In the genomic region with DNA sequence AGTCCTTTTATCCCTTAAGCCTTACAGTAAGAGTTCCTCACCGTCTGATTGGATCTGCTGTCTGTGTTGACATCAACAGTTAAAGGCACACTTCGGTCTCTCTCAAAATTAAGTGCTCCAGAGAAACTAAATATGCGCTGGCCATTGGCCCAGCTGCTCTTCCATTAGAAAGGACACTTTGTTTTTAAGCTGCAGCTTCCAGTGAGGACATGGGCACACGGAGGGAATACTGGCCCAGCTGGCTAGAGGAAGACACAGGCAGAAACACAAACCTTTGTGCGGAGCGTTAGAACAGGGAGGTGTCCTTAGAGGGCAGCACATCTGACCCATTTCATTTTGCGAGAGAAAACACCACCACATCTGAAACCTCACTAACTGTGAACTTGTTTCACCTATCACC, we compare ENCODE assay signal across 15 mouse cellular contexts. TPM values are rescaled to one million over a fixed set of nuclear protein-coding genes. Genes with fewer than 3 reads are reported as not detected.
DNase-seq lines count a peak whose midpoint lies in the region; ATAC-seq lines count a peak whose summit lies in the region.
"Had no signal": no experiment of that assay in that cellular context is flagged by ENCODE, and none has a peak within 500 bp of the region (broad histone marks: within the 10 kb centered on the region; RNA-seq: fewer than 3 reads in every experiment).

No protein-coding gene starts in this region.

- intact Hi-C loops in heart, postnatal 25 days (cut with DNase I): no loop called here

- peaks cover 23% of the 10 kb centered on the region for H3K4me1 ChIP-seq in midbrain, embryonic 10.5 days
- H3K4me1 ChIP-seq in midbrain, embryonic 16.5 days (ENCODE audit: control insufficient read depth, insufficient read depth, low read length): no peaks in the 10 kb centered on the region
- peaks cover 11% of the 10 kb centered on the region for H3K4me1 ChIP-seq in hindbrain, embryonic 13.5 days (replicated peaks)
- no peaks in the 10 kb centered on the region for H3K4me1 ChIP-seq in intestine, embryonic 15.5 days (replicated peaks)
- H3K4me1 ChIP-seq: limb, embryonic 13.5 days had no signal

- H3K27me3 ChIP-seq in midbrain, embryonic 10.5 days (ENCODE audit: low read depth, poor library complexity, severe bottlenecking): no peaks in the 10 kb centered on the region
- H3K27me3 ChIP-seq in midbrain, embryonic 16.5 days (ENCODE audit: control insufficient read depth, insufficient read depth, low read depth, low read length): no peaks in the 10 kb centered on the region
- H3K27me3 ChIP-seq in hindbrain, embryonic 13.5 days: no peaks in the 10 kb centered on the region
- H3K27me3 ChIP-seq in intestine, embryonic 15.5 days (replicated peaks): no peaks in the 10 kb centered on the region
- H3K27me3 ChIP-seq: limb, embryonic 13.5 days; neural tube, embryonic 15.5 days had no signal

- H3K27ac ChIP-seq in midbrain, embryonic 10.5 days (replicated peaks): peak overlapping the region; percentile 71
- no peak overlapping the region for H3K27ac ChIP-seq in midbrain, embryonic 16.5 days (ENCODE audit: low read length)
- peak overlapping the region; percentile 64 for H3K27ac ChIP-seq in hindbrain, embryonic 13.5 days
- H3K27ac ChIP-seq in intestine, embryonic 15.5 days: no peak overlapping the region
- H3K27ac ChIP-seq: limb, embryonic 13.5 days had no signal

- H3K4me2 ChIP-seq in midbrain, embryonic 16.5 days (ENCODE audit: low read length): no peak overlapping the region
- H3K4me2 ChIP-seq in hindbrain, embryonic 13.5 days: no peak overlapping the region
- H3K4me2 ChIP-seq in intestine, embryonic 15.5 days (replicated peaks): no peak overlapping the region
- H3K4me2 ChIP-seq: limb, embryonic 13.5 days; neural tube, embryonic 15.5 days had no signal

- peak; percentile 90 for DNase-seq in heart, adult 11 months
- DNase-seq in heart, postnatal 25 days (ENCODE audit: low spot score): no peak
- no peak for DNase-seq in midbrain, embryonic 10.5 days (ENCODE audit: low spot score)
- DNase-seq in skeletal muscle tissue, adult 2 months (ENCODE audit: low read depth, low spot score): peak; percentile 30
- DNase-seq: cerebellum, adult 18-20 months; heart, postnatal 14 days; kidney, adult 18-20 months had no signal

- H3K9ac ChIP-seq in midbrain, embryonic 16.5 days (ENCODE audit: low read depth, low read length): no peak overlapping the region
- no peak overlapping the region for H3K9ac ChIP-seq in hindbrain, embryonic 13.5 days
- H3K9ac ChIP-seq in intestine, embryonic 15.5 days: no peak overlapping the region
- H3K9ac ChIP-seq: limb, embryonic 13.5 days; neural tube, embryonic 15.5 days had no signal

- 78% methylated on average over 7 of the region's 7 CpGs for WGBS in midbrain, embryonic 10.5 days
- WGBS in midbrain, embryonic 16.5 days: 64% methylated on average over 7 of the region's 7 CpGs
- WGBS in hindbrain, embryonic 13.5 days: 55% methylated on average over 7 of the region's 7 CpGs
- WGBS in intestine, embryonic 15.5 days: 68% methylated on average over 7 of the region's 7 CpGs

- H3K4me3 ChIP-seq in midbrain, embryonic 10.5 days: no peak overlapping the region
- no peak overlapping the region for H3K4me3 ChIP-seq in midbrain, embryonic 16.5 days (ENCODE audit: low read depth, low read length)
- no peak overlapping the region for H3K4me3 ChIP-seq in hindbrain, embryonic 13.5 days
- no peak overlapping the region for H3K4me3 ChIP-seq in intestine, embryonic 15.5 days (replicated peaks)
- H3K4me3 ChIP-seq: limb, embryonic 13.5 days; neural tube, embryonic 15.5 days had no signal

- ATAC-seq in midbrain, embryonic 16.5 days: no peak
- ATAC-seq in hindbrain, embryonic 13.5 days (ENCODE audit: low FRiP score): no peak
- no peak for ATAC-seq in intestine, embryonic 15.5 days

- no peaks in the 10 kb centered on the region for H3K36me3 ChIP-seq in midbrain, embryonic 10.5 days
- no peaks in the 10 kb centered on the region for H3K36me3 ChIP-seq in midbrain, embryonic 16.5 days (ENCODE audit: control insufficient read depth, insufficient read depth, low read length)
- H3K36me3 ChIP-seq in hindbrain, embryonic 13.5 days: no peaks in the 10 kb centered on the region
- H3K36me3 ChIP-seq in intestine, embryonic 15.5 days: no peaks in the 10 kb centered on the region
- H3K36me3 ChIP-seq: limb, embryonic 13.5 days; neural tube, embryonic 15.5 days had no signal

- H3K9me3 ChIP-seq in midbrain, embryonic 10.5 days (replicated peaks): no peaks in the 10 kb centered on the region
- H3K9me3 ChIP-seq in midbrain, embryonic 16.5 days (replicated peaks; ENCODE audit: control insufficient read depth, low read length, poor library complexity, severe bottlenecking): no peaks in the 10 kb centered on the region
- no peaks in the 10 kb centered on the region for H3K9me3 ChIP-seq in hindbrain, embryonic 13.5 days
- H3K9me3 ChIP-seq in intestine, embryonic 15.5 days: no peaks in the 10 kb centered on the region
- H3K9me3 ChIP-seq: limb, embryonic 13.5 days; neural tube, embryonic 15.5 days had no signal

RNA-seq across cellular contexts. Expression of gene Tectb, which starts 3.9 kb away (rescaled TPM):
- under 1 TPM in 1 of 2 experiments, not detected in 1; 0.21 TPM for total RNA-seq in heart, postnatal 25 days (2021)
- polyA plus RNA-seq in midbrain, embryonic 10.5 days (2016; fragmentation: Nextera tagmentation; extraction: Ambion mirVana): 0.12 TPM in 1 of 2 replicates, not detected in the other
- 0.15 and 0.41 TPM in 2 replicates for polyA plus RNA-seq in midbrain, embryonic 16.5 days (2015; fragmentation: Nextera tagmentation; extraction: Ambion mirVana)
- polyA plus RNA-seq in hindbrain, embryonic 13.5 days (2015; fragmentation: Nextera tagmentation; extraction: Ambion mirVana): 0.45 and 0.75 TPM in 2 replicates
- polyA plus RNA-seq in intestine, embryonic 15.5 days (2015; fragmentation: Nextera tagmentation; extraction: Ambion mirVana): 0.08 and 0.11 TPM in 2 replicates
- total RNA-seq: MEL had no signal
- polyA plus RNA-seq: large intestine, adult 2 months; limb, embryonic 13.5 days; neural tube, embryonic 15.5 days had no signal

RNA-seq across cellular contexts. Expression of gene Gucy2g, which starts 56.6 kb away (rescaled TPM):
- under 1 TPM; 0.08 to 0.10 TPM for total RNA-seq in heart, postnatal 25 days (2021)
- not detected in 2 replicates for polyA plus RNA-seq in midbrain, embryonic 10.5 days (2016; fragmentation: Nextera tagmentation; extraction: Ambion mirVana)
- polyA plus RNA-seq in midbrain, embryonic 16.5 days (2015; fragmentation: Nextera tagmentation; extraction: Ambion mirVana): 0.05 TPM in 1 of 2 replicates, not detected in the other
- 0.08 and 0.09 TPM in 2 replicates for polyA plus RNA-seq in hindbrain, embryonic 13.5 days (2015; fragmentation: Nextera tagmentation; extraction: Ambion mirVana)
- polyA plus RNA-seq in intestine, embryonic 15.5 days (2015; fragmentation: Nextera tagmentation; extraction: Ambion mirVana): not detected in 2 replicates
- total RNA-seq: heart, adult 8-10 months had no signal
- polyA plus RNA-seq: limb, embryonic 13.5 days had no signal

RNA-seq across cellular contexts. Expression of gene Gpam, which starts 57.4 kb away (rescaled TPM):
- total RNA-seq in heart, postnatal 25 days (2021): 100 to 1,000 TPM; 143 to 173 TPM
- polyA plus RNA-seq in midbrain, embryonic 10.5 days (2016; fragmentation: Nextera tagmentation; extraction: Ambion mirVana): 21.9 and 28.5 TPM in 2 replicates
- 25.2 and 28.3 TPM in 2 replicates for polyA plus RNA-seq in midbrain, embryonic 16.5 days (2015; fragmentation: Nextera tagmentation; extraction: Ambion mirVana)
- polyA plus RNA-seq in hindbrain, embryonic 13.5 days (2015; fragmentation: Nextera tagmentation; extraction: Ambion mirVana): 22.5 and 22.8 TPM in 2 replicates
- 23.5 and 24.5 TPM in 2 replicates for polyA plus RNA-seq in intestine, embryonic 15.5 days (2015; fragmentation: Nextera tagmentation; extraction: Ambion mirVana)

Comparison
In these comparisons a context has a peak if more than half of its experiments do, and no peak if none do; other contexts are left out.
1. DNase-seq: peak in heart, adult 11 months (single experiment) and skeletal muscle tissue, adult 2 months (single experiment); none in heart, postnatal 25 days (single experiment) and midbrain, embryonic 10.5 days (single experiment).
2. H3K27ac ChIP-seq: peak in midbrain, embryonic 10.5 days (single experiment) and hindbrain, embryonic 13.5 days (single experiment); none in midbrain, embryonic 16.5 days (single experiment) and intestine, embryonic 15.5 days (single experiment).